Mouse (Mus musculus) erythroblast, embryonic 14.5 days (primary cell): Measurements from ENCODE around the gene Sel1l. TPM values are rescaled to one million over a fixed set of nuclear protein-coding genes. Genes with fewer than 3 reads are reported as not detected.

Source experiments
- H3K27me3 ChIP-seq: 2 replicates; pipeline ENCODE4 v1.6.1; 2012; ENCODE audit warnings: inconsistent platforms; ENCODE audit not compliant: control insufficient read depth
- H3K36me3 ChIP-seq: 2 replicates; pipeline ENCODE4 v1.6.1; 2012; ENCODE audit warnings: mild to moderate bottlenecking, inconsistent platforms; ENCODE audit not compliant: control insufficient read depth
- H3K4me1 ChIP-seq: 2 replicates; pipeline ENCODE4 v1.6.1; 2012; ENCODE audit warnings: inconsistent platforms; ENCODE audit not compliant: control insufficient read depth
- H3K4me3 ChIP-seq: replicated peaks from 2 replicates; pipeline ENCODE3; 2012; ENCODE audit warnings: moderate library complexity, mild to moderate bottlenecking, inconsistent platforms
- H3K9me3 ChIP-seq: 2 replicates; pipeline ENCODE4 v1.6.1; 2012; ENCODE audit warnings: low read length, inconsistent platforms, mixed read lengths; ENCODE audit not compliant: control insufficient read depth
- GATA1 ChIP-seq: IDR thresholded peaks from 2 replicates; pipeline ENCODE4 v1.6.1; 2012; ENCODE audit warnings: low read length, inconsistent platforms, mixed read lengths
- TAL1 ChIP-seq: IDR thresholded peaks from 3 replicates; pipeline ENCODE4 v1.6.1; 2012; ENCODE audit warnings: low read length, inconsistent platforms, mixed read lengths
- polyA plus RNA-seq: library from polyadenylated mRNA; stranded (reverse); fragments of >175 nt; gene quantifications from 2 replicates; pipeline ENCODE4 v1.2.3, GENCODE M21; 2012

Gene Sel1l
- polyA plus RNA-seq, 1 experiment = 0.30 TPM

DNA sequence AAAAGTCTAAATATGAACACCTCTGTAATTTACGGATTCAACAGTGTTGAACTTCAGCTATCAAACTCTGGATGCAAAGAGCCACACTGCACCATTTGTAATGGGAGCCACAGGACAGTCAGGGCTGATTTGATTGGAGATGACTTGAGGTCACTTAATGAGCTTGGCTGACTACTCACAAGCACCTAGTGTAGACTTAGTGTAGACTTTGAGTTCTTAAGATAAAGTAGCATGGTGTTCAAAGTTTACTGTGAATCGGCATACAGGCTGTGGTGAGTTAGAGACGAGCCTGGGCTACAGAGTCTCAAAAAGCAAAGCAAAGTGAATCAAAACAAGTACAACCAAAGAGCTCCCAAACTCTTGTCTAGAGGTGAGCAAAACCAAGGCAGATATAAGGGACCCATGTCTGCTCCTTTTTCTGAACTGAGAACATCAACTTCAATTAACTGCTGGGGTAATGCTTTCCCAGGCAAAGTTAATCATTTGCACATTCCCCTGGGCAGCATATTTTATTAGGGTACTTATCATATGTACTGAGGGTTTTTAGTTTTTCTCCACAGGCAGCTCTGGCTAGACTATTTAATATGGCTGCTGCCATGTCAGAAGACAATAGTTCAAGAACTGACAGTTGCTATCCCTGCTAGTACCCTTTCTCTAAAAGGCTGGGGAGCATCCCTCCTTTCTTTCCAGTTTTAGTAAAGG lies 15.6 kb downstream of the Sel1l start:
- Histone ChIP-seq H3K27me3 (no peaks in the 10 kb centered on the region), H3K4me1 (no peaks in the 10 kb centered on the region), H3K36me3 (peaks cover 79% of the 10 kb centered on the region), H3K4me3 (no peak overlapping the region), H3K9me3 (no peaks in the 10 kb centered on the region)
- TF ChIP-seq TAL1 (no peak), GATA1 (no peak)

DNA sequence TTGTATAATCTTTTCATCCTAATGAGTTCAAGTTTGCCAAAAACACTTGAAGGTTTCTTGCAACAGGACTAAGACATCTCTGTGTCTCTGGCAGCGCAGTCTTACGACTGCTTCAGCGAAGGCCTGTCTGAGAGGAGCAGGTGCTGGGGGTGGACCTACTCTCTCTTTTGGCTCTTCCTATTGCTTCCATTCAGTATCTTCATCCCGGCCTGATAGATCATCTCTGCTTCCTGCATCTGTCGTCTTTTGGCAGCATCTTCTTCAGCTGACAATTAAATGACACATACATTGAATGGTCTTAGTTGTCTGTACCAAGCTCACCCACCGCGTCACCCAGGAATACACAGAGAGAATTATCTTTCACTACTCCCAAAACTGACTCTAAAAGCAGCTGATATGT lies 17.5 kb downstream of the Sel1l start:
- Histone ChIP-seq H3K36me3 (peaks cover 77% of the 10 kb centered on the region), H3K9me3 (no peaks in the 10 kb centered on the region), H3K4me3 (no peak overlapping the region), H3K27me3 (no peaks in the 10 kb centered on the region), H3K4me1 (no peaks in the 10 kb centered on the region)
- no peak for TF ChIP-seq TAL1
- no peak for TF ChIP-seq GATA1

DNA sequence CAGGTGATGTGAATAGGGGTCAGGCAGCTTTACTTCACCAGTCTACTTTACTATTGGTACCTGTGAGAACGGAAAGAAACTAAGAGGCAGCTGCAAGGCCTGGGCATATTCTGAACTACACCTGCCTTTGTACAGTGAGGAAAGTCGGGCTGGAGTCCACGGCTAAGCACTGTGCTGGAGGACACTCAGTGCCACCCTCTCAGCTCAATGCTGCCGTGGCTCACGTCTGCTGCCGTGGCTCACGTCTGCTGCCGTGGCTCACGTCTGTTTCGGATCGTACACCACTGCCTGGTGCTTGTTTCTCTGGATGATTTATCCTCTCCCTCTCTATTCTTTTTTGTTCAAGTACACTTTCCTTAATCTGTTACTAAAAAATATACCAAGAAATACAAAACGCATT lies 28.5 kb downstream of the Sel1l start:
- TF ChIP-seq TAL1 (no peak), GATA1 (no peak)

DNA sequence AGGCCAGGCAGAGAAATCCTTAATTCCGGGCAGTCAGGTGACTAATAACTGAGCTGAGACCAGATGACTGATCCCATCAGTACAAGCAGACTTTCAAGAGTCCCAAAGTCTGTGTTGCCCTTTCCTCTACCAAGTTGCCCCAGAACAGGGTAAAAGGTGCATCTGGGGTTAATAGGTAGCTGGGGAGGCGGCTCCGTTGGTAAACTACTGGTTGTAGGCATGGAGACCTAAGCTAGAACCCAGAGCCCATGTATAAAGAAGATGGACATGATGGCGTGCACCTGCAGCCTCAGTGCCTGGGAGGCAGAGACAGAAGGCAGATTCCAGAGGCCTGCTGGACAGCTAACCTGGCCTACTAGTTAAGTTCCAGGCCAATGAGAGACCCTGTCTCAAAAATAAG lies 30.2 kb downstream of the Sel1l start:
- H3K27me3 ChIP-seq = no peaks in the 10 kb centered on the region
- H3K4me1 ChIP-seq = no peaks in the 10 kb centered on the region
- H3K4me3 ChIP-seq = no peak overlapping the region
- H3K9me3 ChIP-seq = no peaks in the 10 kb centered on the region
- H3K36me3 ChIP-seq = peaks cover 84% of the 10 kb centered on the region
- TF ChIP-seq GATA1 (no peak), TAL1 (no peak)

More for the DNA sequence above, 28.5 kb downstream of the Sel1l start:
- Histone ChIP-seq H3K27me3 (no peaks in the 10 kb centered on the region), H3K36me3 (peaks cover 83% of the 10 kb centered on the region), H3K4me3 (no peak overlapping the region), H3K4me1 (no peaks in the 10 kb centered on the region), H3K9me3 (no peaks in the 10 kb centered on the region)

DNA sequence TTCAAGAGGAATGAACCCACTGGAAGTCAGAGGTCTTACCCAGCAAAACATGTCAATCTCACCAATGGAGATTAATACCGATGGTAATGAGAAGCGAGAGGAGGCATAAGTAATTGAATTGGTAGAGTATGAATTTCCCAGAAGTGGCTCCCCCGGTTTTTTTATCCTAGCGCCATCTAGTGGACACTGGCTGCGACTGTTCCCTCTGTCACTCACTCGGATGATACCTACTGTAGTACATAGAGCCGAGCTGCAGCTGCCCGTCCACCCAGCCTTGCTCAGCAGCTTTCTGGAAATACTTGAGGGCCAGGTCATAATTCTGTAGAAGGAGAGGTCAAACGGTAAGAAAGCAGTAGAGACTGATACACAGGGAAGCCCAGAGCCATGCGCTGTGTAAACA lies 33.0 kb downstream of the Sel1l start:
- no peaks in the 10 kb centered on the region for H3K4me1 ChIP-seq
- TF ChIP-seq GATA1 (no peak), TAL1 (no peak)
- no peaks in the 10 kb centered on the region for H3K9me3 ChIP-seq
- H3K27me3 ChIP-seq = no peaks in the 10 kb centered on the region
- H3K36me3 ChIP-seq = peaks cover 86% of the 10 kb centered on the region
- no peak overlapping the region for H3K4me3 ChIP-seq

DNA sequence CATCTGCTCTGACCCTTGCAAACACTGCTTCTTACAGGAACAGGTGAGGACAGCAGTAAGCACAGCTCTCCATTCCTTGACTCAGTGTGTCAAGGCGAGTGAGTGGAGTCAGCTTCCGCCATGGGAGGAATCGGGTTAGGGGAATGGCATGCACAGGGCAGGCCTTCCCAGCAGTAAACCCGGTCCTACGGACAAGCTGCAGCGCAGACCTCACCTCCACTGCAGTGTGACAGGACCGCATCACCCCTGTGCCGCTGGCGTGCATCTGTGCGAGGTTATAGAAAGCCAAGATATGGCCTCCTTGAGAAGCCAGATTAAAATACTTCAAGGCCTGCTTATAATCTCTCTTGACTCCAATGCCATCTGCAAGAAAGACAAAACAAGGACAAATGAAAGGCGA lies 33.4 kb downstream of the Sel1l start:
- Histone ChIP-seq H3K27me3 (no peaks in the 10 kb centered on the region), H3K36me3 (peaks cover 87% of the 10 kb centered on the region), H3K4me3 (no peak overlapping the region), H3K4me1 (no peaks in the 10 kb centered on the region), H3K9me3 (no peaks in the 10 kb centered on the region)
- TF ChIP-seq TAL1 (no peak), GATA1 (no peak)

DNA sequence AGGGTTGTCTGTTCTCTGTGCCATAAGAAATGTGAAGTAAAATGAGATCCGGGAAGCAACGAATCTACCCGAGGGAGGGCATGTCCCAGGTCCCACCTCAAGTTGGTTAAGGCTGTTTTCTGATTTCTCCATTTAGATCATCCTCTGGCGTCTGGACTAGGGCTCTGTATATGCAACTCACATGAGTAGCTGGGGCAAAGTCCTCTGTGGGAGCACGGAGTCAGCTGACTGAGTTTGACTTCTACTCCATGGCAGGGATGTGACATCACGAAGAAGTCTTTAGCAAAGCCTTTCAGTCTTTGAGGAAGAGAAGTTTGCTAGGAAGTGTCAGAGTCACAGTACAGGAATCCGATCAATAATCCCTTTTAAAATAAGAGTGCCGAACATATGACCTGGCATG lies 40.0 kb downstream of the Sel1l start:
- H3K36me3 ChIP-seq = peaks cover 64% of the 10 kb centered on the region
- TF ChIP-seq TAL1 (no peak), GATA1 (no peak)

DNA sequence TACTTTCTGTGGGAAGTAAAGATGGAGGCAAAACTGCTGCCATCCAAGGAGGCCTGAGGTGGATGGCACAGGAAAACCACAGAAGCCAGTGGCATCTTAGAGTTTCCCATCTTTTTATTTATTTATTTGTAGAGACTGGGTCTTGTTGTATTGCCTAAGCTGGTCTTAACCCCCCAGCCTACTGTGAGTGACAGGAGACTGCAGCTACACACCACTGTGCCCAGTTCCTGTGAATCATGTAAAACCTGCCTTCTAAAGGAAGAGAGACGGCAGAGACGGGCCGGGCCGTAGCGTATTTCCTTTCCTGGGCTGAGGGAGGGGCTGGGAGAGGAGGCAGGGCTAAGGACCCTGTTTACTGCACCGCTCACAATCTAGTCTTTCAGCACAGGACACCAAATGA lies 41.2 kb downstream of the Sel1l start:
- peaks cover 53% of the 10 kb centered on the region for H3K36me3 ChIP-seq
- no peaks in the 10 kb centered on the region for H3K27me3 ChIP-seq

More for the DNA sequence above, 40.0 kb downstream of the Sel1l start:
- Histone ChIP-seq H3K4me3 (no peak overlapping the region), H3K9me3 (no peaks in the 10 kb centered on the region), H3K4me1 (no peaks in the 10 kb centered on the region), H3K27me3 (no peaks in the 10 kb centered on the region)

DNA sequence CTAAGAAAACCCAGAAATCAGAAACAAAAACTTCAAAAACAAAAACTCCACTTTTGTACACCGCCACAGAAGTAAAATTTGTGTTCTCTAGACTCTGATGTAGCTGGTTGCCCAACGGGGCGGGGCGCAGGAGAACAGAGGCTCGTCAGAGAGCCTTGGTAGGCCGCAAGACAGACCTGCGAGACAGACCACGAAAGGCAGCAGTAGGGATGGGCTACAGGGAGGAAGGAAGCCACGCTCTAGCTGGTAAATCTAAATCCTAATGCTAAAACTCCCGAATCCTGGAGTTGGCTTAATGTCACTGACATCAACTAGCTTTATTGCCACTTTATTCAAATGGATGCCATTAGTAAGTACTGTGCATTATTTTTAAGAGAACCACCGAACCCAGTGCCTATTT lies 41.9 kb downstream of the Sel1l start:
- H3K27me3 ChIP-seq = no peaks in the 10 kb centered on the region
- no peak for TF ChIP-seq GATA1
- TF ChIP-seq TAL1 = no peak
- no peaks in the 10 kb centered on the region for H3K4me1 ChIP-seq
- H3K36me3 ChIP-seq = peaks cover 46% of the 10 kb centered on the region
- no peak overlapping the region for H3K4me3 ChIP-seq
- no peaks in the 10 kb centered on the region for H3K9me3 ChIP-seq

More for the DNA sequence above, 41.2 kb downstream of the Sel1l start:
- Histone ChIP-seq H3K4me1 (no peaks in the 10 kb centered on the region), H3K9me3 (no peaks in the 10 kb centered on the region), H3K4me3 (no peak overlapping the region)
- TF ChIP-seq TAL1 (no peak), GATA1 (no peak)

DNA sequence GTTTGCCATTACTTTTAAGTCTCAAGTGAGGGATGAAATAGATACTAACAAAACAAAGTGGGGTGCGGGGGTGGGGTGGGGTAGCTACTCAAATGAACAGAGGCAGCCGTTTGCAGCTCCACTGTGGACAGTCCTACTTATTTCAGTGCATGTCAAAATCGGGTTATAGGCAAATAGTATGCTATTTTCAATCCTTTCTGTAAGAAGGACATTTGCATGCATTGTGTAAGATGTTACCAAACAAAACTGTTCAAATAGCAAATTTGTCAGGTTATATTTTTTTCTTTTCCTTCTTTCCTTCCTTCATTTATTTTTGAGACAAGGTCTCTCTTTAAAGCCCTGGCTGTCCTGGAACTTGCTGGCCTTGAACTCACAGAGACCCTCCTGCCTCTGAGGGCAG lies 44.7 kb downstream of the Sel1l start:
- no peak for TF ChIP-seq TAL1
- no peak for TF ChIP-seq GATA1
- Histone ChIP-seq H3K4me1 (peaks cover 5% of the 10 kb centered on the region), H3K9me3 (no peaks in the 10 kb centered on the region), H3K36me3 (peaks cover 21% of the 10 kb centered on the region), H3K27me3 (no peaks in the 10 kb centered on the region), H3K4me3 (no peak overlapping the region)
